Mouse (Mus musculus) c-Kit-positive CD71-positive TER-119-positive erythroid progenitor cells, embryonic 14.5 days (primary cell): ENCODE results near the gene Dhdds.

Experiments used
- DNase-seq: peaks from one replicate; pipeline ENCODE4 v3.0.0-alpha.2; 2013; ENCODE audit warnings: low spot score

The Dhdds gene

DNA sequence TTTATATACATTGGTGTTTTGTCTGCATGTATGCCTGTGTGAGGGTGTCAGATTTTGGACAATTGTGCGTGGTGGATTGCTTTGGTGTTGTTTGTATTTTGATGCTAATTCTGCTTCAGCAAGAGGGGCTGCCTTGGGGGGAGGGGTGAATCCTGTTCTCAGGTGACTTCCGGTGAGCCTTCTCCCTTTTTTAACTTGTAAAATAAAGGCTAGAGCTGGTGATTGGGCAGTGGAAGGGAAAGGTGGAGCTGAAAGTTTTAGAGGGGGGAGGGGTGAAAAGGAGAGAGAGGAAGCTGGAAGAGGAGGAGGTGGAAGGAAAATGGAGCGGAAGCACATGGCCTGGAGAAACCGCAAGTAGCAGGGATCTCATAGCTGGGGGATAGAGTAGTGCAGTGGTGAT is 44.4 kb downstream of the Dhdds start:
- DNase-seq = no peak

DNA sequence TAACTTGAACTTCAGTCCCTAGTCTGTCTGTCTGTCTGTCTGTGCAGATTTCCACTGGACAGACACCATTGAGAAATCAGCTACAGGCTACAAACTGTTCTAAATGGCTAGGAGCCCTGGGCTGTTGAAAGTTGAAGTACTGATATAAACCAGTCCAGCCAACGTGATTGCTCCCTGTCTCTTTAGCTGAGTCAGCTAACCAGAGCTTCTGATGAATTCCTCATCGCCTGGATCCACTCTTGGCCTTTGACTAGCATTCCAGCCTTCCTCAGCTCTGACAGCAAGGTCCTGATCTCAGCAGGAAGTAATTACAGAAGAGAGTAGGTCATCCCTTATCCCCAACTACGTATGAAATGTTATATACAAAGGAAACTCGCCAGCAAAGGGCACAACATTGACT is 54.0 kb downstream of the Dhdds start:
- no peak for DNase-seq

DNA sequence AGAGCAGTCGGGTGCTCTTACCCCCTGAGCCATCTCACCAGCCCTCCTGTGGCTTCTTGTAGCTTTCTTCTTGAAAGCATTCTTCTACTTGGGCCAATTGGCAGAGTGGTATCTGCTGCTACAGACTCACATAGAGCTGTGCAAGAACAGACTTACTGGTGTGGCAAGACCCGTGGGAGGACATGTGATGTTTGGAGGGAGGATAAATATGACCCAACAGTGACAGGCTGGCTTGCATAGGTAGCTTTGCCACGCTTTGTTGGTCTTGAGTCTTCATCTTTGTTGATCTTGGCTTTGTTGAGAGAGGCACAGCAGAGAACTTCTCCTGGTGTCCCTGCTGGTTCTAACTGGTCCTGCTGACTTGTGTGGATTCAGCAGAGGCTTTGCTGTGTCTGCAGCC is 56.9 kb downstream of the Dhdds start:
- no peak for DNase-seq

DNA sequence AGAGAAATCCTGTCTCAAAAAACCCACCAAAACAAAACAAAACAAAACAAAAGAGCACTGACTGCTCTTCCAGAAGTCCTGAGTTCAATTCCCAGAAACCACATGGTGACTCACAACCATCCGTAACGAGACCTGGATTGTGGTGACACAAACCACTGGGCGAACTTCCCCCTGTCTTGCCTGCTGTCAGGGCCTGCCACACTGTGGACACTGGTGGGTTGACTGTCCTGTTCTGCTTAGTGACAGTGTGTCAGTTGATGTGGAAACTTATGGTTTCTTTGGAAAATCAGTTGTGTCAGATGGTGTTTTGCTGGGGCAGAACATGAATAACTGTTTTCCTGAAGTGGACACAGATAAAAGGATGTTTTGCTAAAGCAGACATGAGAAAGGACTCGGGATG is 58.0 kb downstream of the Dhdds start:
- DNase-seq = no peak

DNA sequence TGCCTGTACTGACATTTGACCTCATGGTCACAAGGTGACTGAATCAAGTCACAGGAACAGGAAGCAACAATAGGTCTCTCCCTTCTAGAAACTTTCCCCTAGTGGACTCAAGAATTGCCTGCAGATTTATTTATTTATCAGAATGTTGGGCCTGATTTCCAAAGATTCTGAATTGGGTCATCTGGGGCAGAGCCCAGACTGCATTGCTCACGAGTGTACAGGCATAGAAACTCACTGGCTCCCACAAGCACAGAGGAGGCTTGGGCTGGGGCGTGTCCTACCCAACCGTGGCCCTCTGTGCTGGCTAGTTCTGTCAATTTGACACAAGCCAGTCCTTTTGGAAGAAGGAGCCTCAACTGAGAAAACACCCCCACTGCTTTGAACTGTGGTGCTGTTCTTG is 59.1 kb downstream of the Dhdds start:
- DNase-seq = no peak

DNA sequence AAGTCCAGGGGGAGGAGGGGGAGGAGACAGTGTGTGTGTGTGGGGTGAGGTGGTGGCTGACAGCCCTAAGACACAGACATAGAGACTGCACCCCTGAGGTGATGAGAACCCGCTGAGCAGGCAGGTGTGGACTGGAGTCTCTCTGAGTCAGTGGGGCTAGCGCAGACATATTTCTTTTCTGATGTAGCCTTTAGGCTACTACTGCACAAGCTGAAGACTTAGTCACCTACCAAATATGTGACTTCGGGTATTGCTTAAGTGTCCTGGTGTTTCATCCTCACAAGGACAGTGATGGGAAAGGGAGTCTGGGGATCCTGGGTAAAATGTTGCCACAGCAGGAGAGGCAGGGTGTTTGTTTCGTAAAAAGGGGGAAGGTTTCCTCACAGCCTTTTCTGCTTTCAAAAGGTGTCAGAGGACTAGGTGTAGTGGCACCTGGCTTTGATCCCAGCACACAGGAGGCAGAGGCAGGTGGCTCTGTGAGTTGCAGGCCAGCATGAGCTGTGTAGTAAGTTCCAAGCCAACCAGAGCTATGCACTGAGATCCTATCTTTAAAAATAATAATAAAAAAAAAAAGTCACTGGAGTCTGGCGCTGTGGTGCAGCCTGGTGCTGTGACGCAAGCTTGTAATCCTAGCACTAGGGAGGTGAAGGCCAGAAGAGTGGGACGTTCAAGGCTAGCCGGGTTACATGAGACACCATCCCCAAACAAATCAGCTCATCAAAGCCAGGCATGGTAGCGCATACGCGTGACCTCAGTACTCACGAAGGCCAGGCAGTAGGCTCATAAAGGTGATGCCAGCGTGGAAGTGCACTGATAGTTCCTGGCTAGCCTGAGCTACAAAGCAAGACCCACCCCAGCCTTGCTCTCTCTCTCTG is 60.1 kb downstream of the Dhdds start:
- no peak for DNase-seq

DNA sequence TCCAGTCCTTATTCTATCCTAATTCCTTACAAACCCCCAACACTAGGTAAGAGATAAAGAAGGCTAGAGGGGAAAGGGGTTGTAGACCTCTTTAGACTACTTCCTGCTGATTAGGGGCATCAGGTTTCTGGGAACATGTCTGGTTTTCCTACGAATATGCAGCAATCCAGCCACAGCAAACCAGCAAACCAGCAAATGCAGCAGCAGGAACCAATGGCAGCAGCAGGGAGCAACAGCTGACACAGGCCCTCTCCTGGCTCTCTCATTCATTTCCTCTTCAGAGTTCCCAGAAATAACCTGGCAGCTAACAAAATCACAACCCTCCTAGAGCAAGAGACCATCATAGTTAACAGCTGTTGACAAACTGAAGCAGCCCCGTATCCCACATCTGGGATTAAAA is 62.6 kb downstream of the Dhdds start:
- no peak for DNase-seq

DNA sequence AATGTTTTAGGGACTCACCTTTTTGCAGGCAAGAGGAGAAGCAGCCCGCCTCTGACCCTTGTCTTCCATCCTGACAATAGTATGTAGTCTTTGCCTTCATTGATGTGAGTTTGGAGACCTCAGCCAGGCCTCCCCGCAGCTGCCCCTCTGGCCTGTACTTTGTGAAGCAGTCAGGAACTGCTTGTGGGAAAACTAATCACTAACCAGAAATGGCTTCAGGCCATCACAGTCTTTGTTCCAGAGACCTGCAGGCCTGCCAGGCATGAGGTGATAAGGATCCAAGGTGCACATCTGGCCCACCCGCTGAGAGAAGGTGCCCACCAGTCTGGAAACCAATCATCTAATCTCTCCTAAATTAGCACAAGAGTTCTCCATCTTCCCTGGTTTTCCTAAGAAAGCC is 68.9 kb downstream of the Dhdds start:
- DNase-seq = no peak

DNA sequence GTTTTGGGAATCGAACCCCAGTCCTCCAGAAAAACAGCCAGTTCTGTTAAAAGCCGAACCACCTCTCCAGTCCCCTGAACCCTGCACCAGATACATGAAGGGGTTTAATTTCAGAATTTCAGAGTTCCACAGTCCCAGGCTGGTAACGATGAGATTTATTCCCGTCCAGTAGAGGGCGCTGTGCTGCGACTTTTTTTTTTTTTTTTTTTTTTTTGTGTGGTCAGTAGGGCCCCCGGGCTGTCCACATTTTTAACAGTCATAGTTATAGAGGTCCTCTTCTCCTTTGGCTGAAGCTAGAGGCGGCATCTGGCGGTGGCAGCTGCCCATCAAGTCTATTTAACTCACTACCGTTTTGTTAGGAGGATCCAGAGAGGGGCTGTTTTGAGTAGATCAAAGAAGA is 69.4 kb downstream of the Dhdds start:
- DNase-seq = peak; percentile 20

DNA sequence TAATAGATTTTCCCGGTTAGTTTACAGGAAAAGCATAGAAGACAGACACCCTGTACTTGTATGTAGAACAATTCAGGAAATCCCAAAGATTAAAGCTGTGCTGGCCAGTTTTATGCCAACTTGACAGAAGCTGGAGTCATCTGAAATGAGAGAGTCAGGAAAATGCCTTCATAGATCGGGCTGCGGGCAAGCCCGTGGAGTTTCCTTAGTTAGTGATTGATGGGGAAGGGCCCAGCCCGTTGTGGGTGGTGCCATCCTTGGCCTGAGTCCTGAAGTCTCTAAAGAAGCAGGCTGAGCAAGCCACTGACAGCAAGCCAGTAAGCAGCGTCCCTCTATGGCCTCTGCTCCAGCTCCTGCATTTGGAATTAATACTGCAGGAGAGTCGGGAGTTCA is 71.4 kb downstream of the Dhdds start:
- DNase-seq = no peak

DNA sequence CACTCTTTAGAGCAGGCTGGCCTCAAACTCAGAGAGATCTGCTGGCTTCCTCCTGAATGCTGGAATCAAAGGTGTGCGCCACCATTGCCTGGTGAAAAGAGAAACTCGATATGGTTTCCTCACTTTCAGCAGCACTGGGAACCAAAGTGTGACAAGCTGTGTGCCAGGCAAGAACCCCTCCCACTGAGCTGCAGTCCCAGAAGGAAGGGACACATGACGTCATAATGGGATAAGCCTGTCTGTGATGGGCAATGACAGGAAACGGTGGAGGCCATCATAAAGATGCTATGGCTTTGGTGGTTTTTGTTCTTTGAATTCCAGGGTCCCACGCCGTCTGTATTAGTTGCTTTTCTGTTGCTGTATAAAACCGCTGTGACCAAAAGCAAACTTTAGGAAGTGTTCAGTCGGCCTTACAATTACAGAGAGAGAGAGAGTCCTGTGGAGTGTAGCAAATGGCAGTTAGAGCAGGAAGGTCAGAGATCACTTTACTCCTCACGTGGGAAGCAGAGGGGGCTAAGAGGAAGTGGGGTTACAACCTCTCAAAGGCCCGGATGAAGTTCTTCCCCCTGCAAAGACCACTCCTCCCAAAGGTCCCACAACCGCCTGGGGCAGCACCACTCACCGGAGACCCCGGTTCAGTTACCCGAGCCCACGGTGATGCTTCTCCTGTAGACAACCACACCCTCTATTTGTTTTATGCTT is 72.0 kb downstream of the Dhdds start:
- DNase-seq = peak; percentile 14

DNA sequence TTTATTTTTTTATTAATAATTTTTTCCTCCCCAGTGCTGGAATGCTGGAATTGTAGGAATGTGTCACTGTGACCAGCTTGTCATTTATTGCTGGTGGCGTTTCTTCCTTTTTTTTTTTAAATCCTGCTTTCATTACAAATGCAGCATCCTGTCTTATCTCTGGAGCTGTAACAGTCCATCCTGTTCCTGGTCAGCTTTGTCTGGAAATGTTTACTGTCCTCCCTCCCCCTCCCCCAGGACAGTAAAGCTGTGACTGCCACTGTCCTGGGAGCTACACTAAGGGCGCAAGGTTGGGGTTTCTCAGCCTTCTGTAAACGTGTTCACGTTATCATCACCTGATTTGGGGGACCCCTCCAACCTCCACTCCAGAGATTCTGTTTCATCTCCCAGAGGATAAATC is 75.5 kb downstream of the Dhdds start:
- no peak for DNase-seq

DNA sequence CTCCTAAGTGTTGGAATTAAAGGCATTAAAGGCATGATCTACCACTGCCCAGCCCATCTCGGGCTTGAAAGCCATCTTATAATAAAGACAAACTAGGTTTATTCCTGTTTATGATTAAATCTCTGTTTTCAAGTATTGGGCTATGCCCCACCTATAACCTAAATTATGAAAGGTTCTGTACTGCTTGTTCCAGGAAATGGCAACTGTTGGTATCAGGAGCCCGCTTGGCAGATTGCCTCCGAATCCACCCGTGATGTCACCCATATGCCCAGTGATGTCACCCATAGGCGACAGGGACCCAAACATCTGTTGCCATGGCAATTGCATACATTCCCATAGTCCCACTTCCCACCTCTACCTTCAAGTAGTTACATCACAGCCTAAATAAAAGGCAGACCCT is 77.0 kb downstream of the Dhdds start:
- no peak for DNase-seq
